Mouse (Mus musculus): ENCODE results near the gene Det1. TPM values are rescaled to one million over a fixed set of nuclear protein-coding genes. Genes with fewer than 3 reads are reported as not detected.

The Det1 gene
- polyA plus RNA-seq, 1 experiment = 11.0 TPM

DNA sequence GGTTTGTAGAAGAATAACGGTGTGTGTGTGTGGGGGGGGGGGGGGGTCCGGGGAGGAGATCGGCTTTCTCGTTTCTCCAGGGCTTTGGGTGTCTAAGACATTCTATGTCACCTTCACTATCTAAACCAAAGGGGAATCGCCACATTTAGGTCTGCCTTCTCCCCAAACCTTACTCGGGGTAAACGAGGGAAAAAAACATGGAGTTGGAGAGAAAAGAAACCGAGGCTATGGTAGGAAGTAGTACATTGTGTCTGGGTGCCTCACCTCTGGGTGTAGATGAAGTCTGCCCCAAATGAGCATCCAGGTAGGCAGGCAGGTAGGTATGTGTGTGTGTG is 36.6 kb upstream of the Det1 start:
- WGBS = 10% methylated on average over 8 of the region's 8 CpGs
- no peak for DNase-seq
- Histone ChIP-seq H3K4me1 (ENCODE audit: control insufficient read depth, insufficient read depth, low read length) (no peaks in the 10 kb centered on the region), H3K4me3 (replicated peaks; ENCODE audit: extremely low read depth, low read depth, low read length) (no peak overlapping the region)
- TF ChIP-seq CTCF (IDR thresholded peaks at IDR 0.05; ENCODE audit: insufficient read depth, low read length) (no peak), POLR2A (IDR thresholded peaks at IDR 0.05; ENCODE audit: borderline replicate concordance, extremely low read depth, low read depth, low read length) (no peak)

GRCm38 (mm10) chr7:78883016-78883725 is 36.1 kb upstream of the Det1 start:
- no peak for DNase-seq
- H3K4me1 ChIP-seq (ENCODE audit: control insufficient read depth, insufficient read depth, low read length) = no peaks in the 10 kb centered on the region
- 3% methylated on average over 34 of the region's 34 CpGs for WGBS
- H3K4me3 ChIP-seq (replicated peaks; ENCODE audit: extremely low read depth, low read depth, low read length) = no peak overlapping the region
- no peak for TF ChIP-seq POLR2A (IDR thresholded peaks at IDR 0.05; ENCODE audit: borderline replicate concordance, extremely low read depth, low read depth, low read length)
- TF ChIP-seq CTCF (IDR thresholded peaks at IDR 0.05; ENCODE audit: insufficient read depth, low read length) = no peak

DNA sequence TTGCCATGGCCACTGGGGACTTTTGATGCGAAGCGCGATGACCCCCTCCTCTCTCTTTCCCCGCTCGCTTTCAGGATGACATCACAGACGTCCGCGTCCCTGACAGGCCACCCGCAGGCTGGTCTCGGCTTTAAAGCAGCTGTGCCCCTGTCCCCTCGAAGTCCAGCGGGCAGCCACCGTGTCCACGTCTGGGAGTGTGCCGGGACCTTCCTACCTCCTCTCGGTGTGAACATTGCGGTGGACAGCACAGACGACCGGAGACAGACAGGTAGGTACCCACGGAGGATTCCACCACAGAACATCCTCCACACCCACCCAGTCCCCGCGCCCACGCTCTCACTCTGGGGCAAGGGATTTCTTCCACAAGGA is 35.4 kb upstream of the Det1 start:
- H3K4me3 ChIP-seq (replicated peaks; ENCODE audit: extremely low read depth, low read depth, low read length) = no peak overlapping the region
- TF ChIP-seq POLR2A (IDR thresholded peaks at IDR 0.05; ENCODE audit: borderline replicate concordance, extremely low read depth, low read depth, low read length) (no peak), CTCF (IDR thresholded peaks at IDR 0.05; ENCODE audit: insufficient read depth, low read length) (no peak)
- WGBS = under 1% methylated on average over 23 of the region's 23 CpGs
- DNase-seq = no peak
- H3K4me1 ChIP-seq (ENCODE audit: control insufficient read depth, insufficient read depth, low read length) = no peaks in the 10 kb centered on the region

GRCm38 (mm10) chr7:78881607-78882468 is 34.8 kb upstream of the Det1 start:
- no peak for TF ChIP-seq CTCF (IDR thresholded peaks at IDR 0.05; ENCODE audit: insufficient read depth, low read length)
- TF ChIP-seq POLR2A (IDR thresholded peaks at IDR 0.05; ENCODE audit: borderline replicate concordance, extremely low read depth, low read depth, low read length) = no peak
- Histone ChIP-seq H3K4me3 (replicated peaks; ENCODE audit: extremely low read depth, low read depth, low read length) (no peak overlapping the region), H3K4me1 (ENCODE audit: control insufficient read depth, insufficient read depth, low read length) (no peaks in the 10 kb centered on the region)
- DNase-seq = no peak
- WGBS = 15% methylated on average over 16 of the region's 16 CpGs

GRCm38 (mm10) chr7:78872831-78873230 is 25.8 kb upstream of the Det1 start:
- DNase-seq = no peak
- no peaks in the 10 kb centered on the region for H3K4me1 ChIP-seq (ENCODE audit: control insufficient read depth, insufficient read depth, low read length)
- 52% methylated on average over 5 of the region's 5 CpGs for WGBS
- H3K4me3 ChIP-seq (replicated peaks; ENCODE audit: extremely low read depth, low read depth, low read length) = no peak overlapping the region
- no peak for TF ChIP-seq CTCF (IDR thresholded peaks at IDR 0.05; ENCODE audit: insufficient read depth, low read length)
- no peak for TF ChIP-seq POLR2A (IDR thresholded peaks at IDR 0.05; ENCODE audit: borderline replicate concordance, extremely low read depth, low read depth, low read length)

- no peak for DNase-seq
- TF ChIP-seq POLR2A (IDR thresholded peaks at IDR 0.05; ENCODE audit: borderline replicate concordance, extremely low read depth, low read depth, low read length) (no peak), CTCF (IDR thresholded peaks at IDR 0.05; ENCODE audit: insufficient read depth, low read length) (no peak)
Observed at GRCm38 (mm10) chr7:78872366-78872765, 25.3 kb upstream of the Det1 start.

DNA sequence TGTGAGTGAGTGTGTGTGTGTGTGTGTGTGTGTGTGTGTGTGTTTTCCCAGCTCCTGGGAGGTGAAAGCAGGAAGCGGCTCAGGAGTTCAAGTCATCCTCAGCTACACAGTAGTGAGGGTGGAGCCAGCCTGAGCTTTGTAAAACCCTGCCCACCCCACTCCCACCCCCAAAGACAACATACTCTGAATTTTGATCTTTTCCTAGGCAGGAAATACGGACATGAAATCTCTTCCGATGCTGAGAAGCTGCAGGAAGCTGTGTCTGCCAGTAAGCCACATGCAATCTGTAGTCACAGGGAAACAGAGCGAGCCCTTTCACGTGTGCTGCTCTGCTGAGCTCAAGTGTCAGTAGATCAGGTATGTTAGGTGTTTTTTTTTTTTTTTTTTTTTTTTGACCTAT is 21.7 kb upstream of the Det1 start:
- no peak for DNase-seq
- TF ChIP-seq CTCF (IDR thresholded peaks at IDR 0.05; ENCODE audit: insufficient read depth, low read length) (no peak), POLR2A (IDR thresholded peaks at IDR 0.05; ENCODE audit: borderline replicate concordance, extremely low read depth, low read depth, low read length) (no peak)
- Histone ChIP-seq H3K4me3 (replicated peaks; ENCODE audit: extremely low read depth, low read depth, low read length) (no peak overlapping the region), H3K4me1 (ENCODE audit: control insufficient read depth, insufficient read depth, low read length) (no peaks in the 10 kb centered on the region)
- 32% methylated on average over 5 of the region's 5 CpGs for WGBS

More at GRCm38 (mm10) chr7:78872366-78872765, 25.3 kb upstream of the Det1 start:
- 72% methylated on average over 6 of the region's 6 CpGs for WGBS
- no peaks in the 10 kb centered on the region for H3K4me1 ChIP-seq (ENCODE audit: control insufficient read depth, insufficient read depth, low read length)
- H3K4me3 ChIP-seq (replicated peaks; ENCODE audit: extremely low read depth, low read depth, low read length) = no peak overlapping the region

DNA sequence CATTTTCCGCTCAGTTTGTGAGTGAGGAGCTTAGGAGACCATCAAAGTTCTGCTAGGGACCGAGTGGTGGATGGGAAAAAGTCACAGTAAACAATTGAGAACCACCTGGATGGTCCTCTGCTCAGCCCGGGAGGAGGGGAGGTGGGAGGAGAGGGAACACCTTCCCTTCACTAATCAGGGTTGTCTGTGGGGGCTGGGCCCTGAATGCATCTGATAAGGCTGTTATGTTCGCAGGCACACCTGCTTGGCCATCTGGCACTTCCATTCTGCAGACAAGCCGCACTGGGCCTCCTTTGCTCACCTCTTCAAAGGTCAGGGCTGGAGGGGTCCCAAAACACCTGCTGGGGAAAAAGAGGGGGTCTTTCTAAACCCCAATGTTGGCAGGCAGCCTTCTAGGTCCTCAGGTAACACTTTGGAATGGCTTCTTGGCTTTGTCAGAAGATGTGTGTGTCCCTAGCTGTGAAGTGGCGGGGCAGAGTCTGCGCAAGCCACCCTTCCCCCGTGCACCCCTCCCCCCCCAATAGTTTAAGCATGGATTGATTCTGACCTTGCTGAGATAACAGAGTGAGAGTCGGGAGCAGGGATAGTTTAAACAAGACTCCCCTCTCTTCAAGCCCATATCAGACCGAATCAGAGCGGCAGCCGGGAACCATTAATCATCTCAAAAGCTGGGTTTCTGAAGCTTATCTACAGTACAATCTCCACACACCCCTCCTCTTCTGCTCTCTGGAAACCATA is 18.3 kb upstream of the Det1 start:
- Histone ChIP-seq H3K4me1 (ENCODE audit: control insufficient read depth, insufficient read depth, low read length) (no peaks in the 10 kb centered on the region), H3K4me3 (replicated peaks; ENCODE audit: extremely low read depth, low read depth, low read length) (no peak overlapping the region)
- no peak for DNase-seq
- WGBS = 41% methylated on average over 12 of the region's 12 CpGs
- TF ChIP-seq CTCF (IDR thresholded peaks at IDR 0.05; ENCODE audit: insufficient read depth, low read length) (no peak), POLR2A (IDR thresholded peaks at IDR 0.05; ENCODE audit: borderline replicate concordance, extremely low read depth, low read depth, low read length) (no peak)

DNA sequence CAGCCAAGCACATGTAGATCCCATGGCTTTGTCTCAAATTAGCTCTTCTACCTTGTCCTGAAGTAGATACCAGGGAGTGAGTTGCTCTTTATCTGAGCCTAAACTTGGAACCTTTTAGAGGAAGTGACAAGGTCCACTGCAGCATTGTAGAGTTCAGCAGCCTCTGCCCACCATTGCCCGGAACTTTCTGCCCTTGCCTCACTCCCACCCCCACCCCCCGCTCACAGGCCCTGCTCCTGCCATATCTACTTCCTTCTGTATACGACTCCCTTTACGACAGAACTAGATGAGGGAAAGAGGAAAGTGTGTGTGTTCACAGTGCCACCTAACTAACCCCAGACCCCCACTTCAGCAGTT is 17.4 kb upstream of the Det1 start:
- no peak for DNase-seq
- Histone ChIP-seq H3K4me1 (ENCODE audit: control insufficient read depth, insufficient read depth, low read length) (no peaks in the 10 kb centered on the region), H3K4me3 (replicated peaks; ENCODE audit: extremely low read depth, low read depth, low read length) (no peak overlapping the region)
- TF ChIP-seq CTCF (IDR thresholded peaks at IDR 0.05; ENCODE audit: insufficient read depth, low read length) (no peak), POLR2A (IDR thresholded peaks at IDR 0.05; ENCODE audit: borderline replicate concordance, extremely low read depth, low read depth, low read length) (no peak)
- 35% methylated on average over 4 of the region's 4 CpGs for WGBS

All from lung, adult 2 months (tissue).